Mouse (Mus musculus) ES-E14 (cell line): ENCODE data around the gene Trp63. TPM values are rescaled to one million over a fixed set of nuclear protein-coding genes. Genes with fewer than 3 reads are reported as not detected.

Experiments
- DNase-seq: peaks from one replicate; pipeline ENCODE4 v3.0.0-alpha.2; 2013; ENCODE audit warnings: low read depth, low spot score
- H3K27ac ChIP-seq: 2 replicates; pipeline ENCODE4 v1.5.1; 2012; ENCODE audit warnings: low read depth, mild to moderate bottlenecking, low read length, moderate library complexity, mixed read lengths; ENCODE audit not compliant: poor library complexity, insufficient read depth, severe bottlenecking
- H3K36me3 ChIP-seq: 2 replicates; pipeline ENCODE4 v1.6.1; 2012; ENCODE audit warnings: mild to moderate bottlenecking, low read length, moderate library complexity, mixed read lengths; ENCODE audit not compliant: control insufficient read depth, poor library complexity, insufficient read depth, severe bottlenecking
- H3K4me1 ChIP-seq, 2 experiments: fragments of 150-350 bp in 1 of 2; sonication (generic) in 1 of 2; 2 replicates each; pipeline ENCODE4 v1.6.1; 2012; ENCODE audit warnings: low read length in 2 of 2, mild to moderate bottlenecking in 1 of 2, mixed read lengths in 1 of 2; ENCODE audit not compliant: control insufficient read depth in 2 of 2, insufficient read depth in 2 of 2, poor library complexity in 1 of 2
- H3K4me3 ChIP-seq, 2 experiments: fragments of 150-350 bp in 1 of 2; sonication (generic) in 1 of 2; 2 replicates each; pipeline ENCODE4 v1.5.1; 2012; ENCODE audit warnings: low read length in 2 of 2, low read depth in 1 of 2, mild to moderate bottlenecking in 1 of 2, mixed read lengths in 1 of 2; ENCODE audit not compliant: insufficient read depth in 1 of 2, poor library complexity in 1 of 2, severe bottlenecking in 1 of 2
- H3K9ac ChIP-seq: 2 replicates; pipeline ENCODE4 v1.6.1; 2012; ENCODE audit warnings: low read depth, mild to moderate bottlenecking, low read length, mixed read lengths; ENCODE audit not compliant: poor library complexity, insufficient read depth, severe bottlenecking
- H3K9me3 ChIP-seq: fragments of 150-350 bp; sonication (generic); 2 replicates; pipeline ENCODE4 v1.6.1; 2012; ENCODE audit warnings: low read depth, mild to moderate bottlenecking, low read length; ENCODE audit not compliant: control insufficient read depth, insufficient read depth
- CHD2 ChIP-seq: IDR thresholded peaks from 2 replicates; pipeline ENCODE4 v1.6.1; 2014; ENCODE audit warnings: mild to moderate bottlenecking, low read depth, low read length, inconsistent platforms
- HCFC1 ChIP-seq: IDR thresholded peaks from 2 replicates; pipeline ENCODE4 v1.6.1; 2012; ENCODE audit warnings: low read length, inconsistent platforms, borderline replicate concordance; ENCODE audit not compliant: insufficient read depth
- MAFK ChIP-seq: IDR thresholded peaks from 2 replicates; pipeline ENCODE4 v1.6.1; 2014; ENCODE audit warnings: mild to moderate bottlenecking, low read depth, low read length, inconsistent platforms; ENCODE audit not compliant: insufficient read depth
- ZC3H11A ChIP-seq: IDR thresholded peaks from 2 replicates; pipeline ENCODE4 v1.6.1; 2012; ENCODE audit warnings: low read depth, mild to moderate bottlenecking, inconsistent platforms, low read length, borderline replicate concordance
- ZNF384 ChIP-seq: IDR thresholded peaks from 2 replicates; pipeline ENCODE4 v1.6.1; 2012; ENCODE audit warnings: low read depth, low read length, inconsistent platforms
- in situ Hi-C, 2 experiments: fragments of 600-800 bp; cut with MboI; formaldehyde crosslinking; loops; one replicate each; pipeline ENCODE4 v1.15.1; 2025; ENCODE audit warnings: low sequenced_read_pairs in 2 of 2, inconsistent platforms in 1 of 2; ENCODE audit not compliant: unreplicated experiment in 2 of 2
- total RNA-seq: library from RNA; depleted of rRNA; stranded (reverse); fragments of 300-350 nt; gene quantifications from 2 replicates; pipeline ENCODE4 v1.2.3, GENCODE M21; 2012

Gene Trp63
- total RNA-seq, 1 experiment, result 0.13 TPM

DNA sequence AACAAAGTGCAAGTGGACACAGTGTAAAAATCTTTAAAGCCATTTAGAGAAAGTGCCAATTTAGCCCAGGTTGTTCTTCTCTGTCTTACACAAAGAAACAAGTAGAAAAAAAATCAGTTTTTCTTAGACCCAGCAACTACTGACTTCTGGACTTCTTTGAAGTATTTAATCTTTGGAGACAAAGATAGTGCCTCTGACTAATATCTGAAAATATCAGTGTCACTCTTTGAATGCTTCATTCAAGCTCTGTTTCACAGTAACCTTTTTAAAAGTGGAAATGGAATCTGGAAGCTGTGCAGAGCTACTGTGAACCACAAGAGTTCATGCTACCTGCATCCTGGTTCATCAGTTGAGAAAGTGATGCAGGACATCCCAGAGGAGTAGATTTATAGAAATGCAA lies 22.7 kb downstream of the Trp63 start:
- TF ChIP-seq CHD2 (no peak), ZNF384 (no peak)
- Histone ChIP-seq H3K9ac (no peak overlapping the region), H3K4me3 (no peak overlapping the region)

DNA sequence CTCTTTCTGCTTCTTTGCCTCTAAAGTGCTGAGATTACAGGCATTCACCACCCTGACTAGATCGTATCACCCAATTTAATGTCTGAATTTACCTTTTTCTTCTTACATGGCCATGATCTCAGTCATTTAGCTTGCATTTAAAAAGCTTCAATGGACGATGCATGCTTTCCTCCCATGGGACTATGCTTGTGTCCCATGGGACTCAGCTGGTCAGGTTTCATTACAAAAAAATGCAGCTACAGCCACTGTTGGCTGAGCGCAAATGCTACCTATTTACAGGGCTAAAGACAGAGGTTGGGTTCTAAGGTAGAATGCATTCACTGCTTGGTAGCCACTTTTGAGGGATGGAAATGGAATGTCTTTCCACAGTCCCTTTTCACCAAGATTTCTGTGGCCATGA lies 32.2 kb downstream of the Trp63 start:
- no peak overlapping the region for H3K9ac ChIP-seq
- in situ Hi-C loops, result no loop called here
- no peaks in the 10 kb centered on the region for H3K36me3 ChIP-seq
- no peak overlapping the region for H3K4me3 ChIP-seq
- DNase-seq, result no peak
- H3K4me1 ChIP-seq, result no peaks in the 10 kb centered on the region
- TF ChIP-seq ZC3H11A (no peak), ZNF384 (no peak), CHD2 (no peak), MAFK (no peak), HCFC1 (no peak)
- no peaks in the 10 kb centered on the region for H3K9me3 ChIP-seq
- no peak overlapping the region for H3K27ac ChIP-seq

More for the DNA sequence above, 22.7 kb downstream of the Trp63 start:
- no peaks in the 10 kb centered on the region for H3K4me1 ChIP-seq
- no peaks in the 10 kb centered on the region for H3K9me3 ChIP-seq
- H3K36me3 ChIP-seq, result no peaks in the 10 kb centered on the region
- H3K27ac ChIP-seq, result no peak overlapping the region
- DNase-seq, result no peak
- in situ Hi-C loops, result no loop called here

DNA sequence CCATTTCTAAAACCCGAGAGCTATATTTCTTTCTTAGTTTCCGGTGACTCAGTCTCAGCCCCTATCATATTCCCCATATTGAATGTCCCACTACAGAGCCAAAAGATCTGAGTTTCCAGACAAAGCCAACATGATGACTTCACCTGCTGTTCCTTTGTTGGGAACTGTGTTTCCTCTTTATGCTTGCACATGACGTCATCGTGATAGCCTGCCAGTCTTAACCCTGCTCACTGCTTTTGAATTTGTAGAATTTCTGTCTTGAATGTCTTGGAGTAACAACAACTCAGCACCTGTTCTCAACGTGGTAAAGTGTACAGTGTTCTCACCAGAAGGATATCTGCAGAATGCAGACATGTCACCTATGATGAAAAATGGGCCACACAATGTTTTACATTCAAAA lies 39.6 kb downstream of the Trp63 start:
- no peak for TF ChIP-seq CHD2
- no peak for TF ChIP-seq ZC3H11A
- in situ Hi-C loops, result no loop called here
- no peak for DNase-seq

DNA sequence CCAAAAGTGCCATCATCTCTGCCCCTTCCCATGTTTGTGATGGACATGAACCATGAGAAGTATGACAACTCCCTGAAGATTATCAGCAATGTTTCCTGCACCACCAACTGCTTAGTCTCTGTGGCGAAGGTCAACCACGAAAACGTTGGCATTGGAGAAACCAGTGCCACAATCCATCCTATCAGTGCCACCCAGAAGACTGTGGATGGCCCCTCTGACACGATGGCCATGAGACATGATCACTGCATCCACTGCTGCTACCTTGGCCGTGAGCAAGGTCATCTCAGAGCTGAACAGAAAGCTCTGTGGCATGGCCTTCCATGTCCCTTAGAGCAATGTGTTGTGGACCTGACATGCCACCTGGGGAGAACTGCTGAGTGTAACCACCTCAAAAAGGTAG lies 43.4 kb downstream of the Trp63 start:
- Histone ChIP-seq H3K4me1 (no peaks in the 10 kb centered on the region), H3K27ac (no peak overlapping the region), H3K36me3 (no peaks in the 10 kb centered on the region), H3K4me3 (no peak overlapping the region), H3K9me3 (no peaks in the 10 kb centered on the region), H3K9ac (no peak overlapping the region)
- no peak for DNase-seq
- TF ChIP-seq CHD2, result no peak
- in situ Hi-C loops, result no loop called here

More for the DNA sequence above, 39.6 kb downstream of the Trp63 start:
- H3K9ac ChIP-seq, result no peak overlapping the region
- H3K9me3 ChIP-seq, result no peaks in the 10 kb centered on the region
- H3K27ac ChIP-seq, result no peak overlapping the region
- H3K4me1 ChIP-seq, result no peaks in the 10 kb centered on the region
- no peak overlapping the region for H3K4me3 ChIP-seq
- no peaks in the 10 kb centered on the region for H3K36me3 ChIP-seq

DNA sequence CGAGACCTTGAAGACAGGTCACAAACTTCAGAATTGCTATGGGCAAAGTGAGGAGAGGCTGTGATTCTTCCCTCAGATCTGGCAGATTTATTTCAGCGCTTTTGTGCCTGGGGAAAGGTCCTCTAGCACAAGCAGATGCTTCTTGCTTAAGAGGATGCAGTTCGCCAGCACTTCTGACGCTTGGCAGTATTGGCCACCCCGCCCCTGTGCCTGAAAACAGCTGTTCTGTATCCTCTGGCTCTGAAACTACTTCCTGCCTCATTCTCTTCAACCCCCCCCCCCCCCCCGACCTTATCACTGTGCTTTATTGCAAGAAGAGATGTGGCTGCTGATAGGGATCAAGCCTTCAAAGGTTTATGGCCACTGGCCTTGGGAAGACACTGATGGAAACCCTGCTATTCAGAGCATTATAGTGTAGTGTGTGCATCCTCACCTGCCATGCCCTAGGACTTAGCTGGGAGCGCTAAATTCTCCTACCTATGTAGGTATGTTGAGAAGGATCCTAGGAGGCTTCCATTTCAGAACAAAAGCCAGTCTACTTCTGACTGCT lies 44.5 kb downstream of the Trp63 start:
- Histone ChIP-seq H3K9ac (no peak overlapping the region), H3K4me3 (no peak overlapping the region), H3K4me1 (no peaks in the 10 kb centered on the region), H3K27ac (no peak overlapping the region), H3K36me3 (no peaks in the 10 kb centered on the region), H3K9me3 (no peaks in the 10 kb centered on the region)
- no peak for DNase-seq
- in situ Hi-C loops, result no loop called here
- TF ChIP-seq MAFK (no peak), ZNF384 (no peak), HCFC1 (no peak), ZC3H11A (no peak), CHD2 (no peak)
